Mouse (Mus musculus) left cerebral cortex, adult 2 months (tissue): Measurements from ENCODE around the gene Cd207. TPM values are rescaled to one million over a fixed set of nuclear protein-coding genes. Genes with fewer than 3 reads are reported as not detected.

Experiments used
- DNase-seq, 2 experiments: peaks; one replicate each; pipeline ENCODE4 v3.0.0; 2021 to 2022; ENCODE audit warnings: low spot score in 2 of 2, mixed read lengths in 1 of 2; ENCODE audit errors: extremely low spot score in 1 of 2
- H3K27ac ChIP-seq: fragments of 200-600 bp; 2 replicates; pipeline ENCODE4 v1.8.1; 2022
- H3K4me3 ChIP-seq: fragments of 200-600 bp; 2 replicates; pipeline ENCODE4 v1.8.1; 2022
- CTCF ChIP-seq: fragments of 200-600 bp; IDR thresholded peaks from 2 replicates; pipeline ENCODE4 v1.8.1; 2022; ENCODE audit warnings: antibody characterized with exemption, mild to moderate bottlenecking, moderate library complexity
- intact Hi-C: fragments of 180-260 bp; cut with DNase I; formaldehyde crosslinking; loops from one replicate; pipeline ENCODE4 v1.15.1; 2025
- total RNA-seq, 2 experiments: library from RNA; stranded (reverse); gene quantifications; 2 replicates each; pipeline ENCODE4 v1.2.3; 2021

The Cd207 gene
- total RNA-seq, 2 experiments from 2014 or later: not detected

DNA sequence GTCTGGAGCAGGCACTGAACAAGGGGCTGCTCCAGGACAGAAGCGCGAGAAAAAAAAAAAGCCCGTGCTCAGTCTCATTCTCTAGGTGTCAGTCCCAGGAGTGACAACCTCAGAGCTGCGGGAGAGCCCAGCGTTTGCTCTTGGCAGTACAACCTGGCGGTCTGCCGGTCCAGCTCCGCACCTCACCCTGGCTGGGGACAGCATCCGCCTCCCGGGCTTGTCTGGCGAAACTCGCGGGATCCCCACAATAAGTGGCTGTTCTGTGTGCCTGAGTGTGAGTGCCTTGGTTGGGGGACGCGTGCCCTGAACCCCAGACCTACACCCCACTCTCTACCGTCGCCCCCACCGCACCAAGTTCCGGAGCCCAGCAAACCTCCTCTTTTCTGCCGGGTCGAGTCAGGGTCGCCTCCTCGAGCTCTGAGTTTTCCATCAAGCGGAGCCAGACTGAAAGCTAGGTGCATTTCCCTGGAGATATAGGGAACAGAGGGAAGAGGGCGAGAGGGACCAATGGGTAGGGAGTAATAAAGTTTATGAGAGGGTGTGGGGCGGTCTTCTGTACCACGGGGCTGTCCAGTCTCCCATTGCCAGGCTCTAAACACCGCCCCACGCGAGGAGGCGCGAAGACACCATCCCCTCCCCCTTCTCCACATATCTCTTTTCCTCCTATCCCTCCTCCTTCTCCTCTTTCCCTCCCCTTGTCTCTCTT, 32.9 kb upstream of the Cd207 start:
- TF ChIP-seq CTCF: no peak
- no peak overlapping the region for H3K4me3 ChIP-seq
- DNase-seq: no peak
- intact Hi-C loops: loop anchor here (10.0 kb wide), 1 partner anchor 636 kb away; the partner anchor contains the start of genes Pcgf1 and Tlx2
- H3K27ac ChIP-seq: no peak overlapping the region

- no peak for DNase-seq
- TF ChIP-seq CTCF: no peak
- H3K4me3 ChIP-seq: no peak overlapping the region
- H3K27ac ChIP-seq: no peak overlapping the region
- intact Hi-C loops: loop anchor here (1.0 kb wide), 1 partner anchor 16 kb away; no protein-coding TSS in a partner anchor
These were observed 30.3 kb upstream of the Cd207 start for GRCm38 (mm10) chr6:83707738-83708510.

DNA sequence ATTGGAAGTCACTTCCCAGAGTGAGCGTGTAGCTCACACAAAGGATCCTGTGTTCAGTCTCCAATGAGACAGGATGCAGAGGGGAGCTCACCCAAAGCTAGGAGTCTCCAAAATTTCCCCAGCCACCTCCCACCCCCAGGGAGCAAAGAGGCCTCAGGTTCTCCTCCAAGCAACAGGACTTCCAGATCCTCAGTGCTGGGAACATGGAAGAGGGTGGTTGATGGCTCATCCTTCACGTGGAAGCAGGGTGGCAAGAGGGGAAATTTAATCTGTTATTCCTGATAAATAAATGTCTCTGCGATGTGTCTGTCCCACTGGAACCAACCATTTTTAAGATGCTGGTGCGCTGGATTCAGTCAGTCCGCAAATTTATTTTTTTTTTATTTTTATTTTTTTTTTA, 27.0 kb upstream of the Cd207 start:
- no peak overlapping the region for H3K27ac ChIP-seq
- no peak for DNase-seq
- H3K4me3 ChIP-seq: no peak overlapping the region
- intact Hi-C loops: no loop called here
- no peak for TF ChIP-seq CTCF

- intact Hi-C loops: no loop called here
- no peak overlapping the region for H3K27ac ChIP-seq
- H3K4me3 ChIP-seq: no peak overlapping the region
- no peak for DNase-seq
- no peak for TF ChIP-seq CTCF
These were observed 26.6 kb upstream of the Cd207 start for GRCm38 (mm10) chr6:83704294-83704693.

- Histone ChIP-seq H3K27ac (no peak overlapping the region), H3K4me3 (no peak overlapping the region)
- intact Hi-C loops: no loop called here
- no peak for TF ChIP-seq CTCF
- DNase-seq: no peak
These were observed 26.0 kb upstream of the Cd207 start for GRCm38 (mm10) chr6:83703722-83704078.

GRCm38 (mm10) chr6:83703000-83703721, 25.5 kb upstream of the Cd207 start:
- TF ChIP-seq CTCF: no peak
- no peak overlapping the region for H3K4me3 ChIP-seq
- DNase-seq: no peak

GRCm38 (mm10) chr6:83702146-83702999, 24.7 kb upstream of the Cd207 start:
- TF ChIP-seq CTCF: no peak
- no peak for DNase-seq
- intact Hi-C loops: no loop called here
- Histone ChIP-seq H3K4me3 (no peak overlapping the region), H3K27ac (no peak overlapping the region)

More at GRCm38 (mm10) chr6:83703000-83703721, 25.5 kb upstream of the Cd207 start:
- intact Hi-C loops: no loop called here
- H3K27ac ChIP-seq: no peak overlapping the region

- Histone ChIP-seq H3K27ac (no peak overlapping the region), H3K4me3 (no peak overlapping the region)
- TF ChIP-seq CTCF: no peak
- intact Hi-C loops: no loop called here
- no peak for DNase-seq
These were observed 23.3 kb upstream of the Cd207 start for GRCm38 (mm10) chr6:83701001-83701400.

DNA sequence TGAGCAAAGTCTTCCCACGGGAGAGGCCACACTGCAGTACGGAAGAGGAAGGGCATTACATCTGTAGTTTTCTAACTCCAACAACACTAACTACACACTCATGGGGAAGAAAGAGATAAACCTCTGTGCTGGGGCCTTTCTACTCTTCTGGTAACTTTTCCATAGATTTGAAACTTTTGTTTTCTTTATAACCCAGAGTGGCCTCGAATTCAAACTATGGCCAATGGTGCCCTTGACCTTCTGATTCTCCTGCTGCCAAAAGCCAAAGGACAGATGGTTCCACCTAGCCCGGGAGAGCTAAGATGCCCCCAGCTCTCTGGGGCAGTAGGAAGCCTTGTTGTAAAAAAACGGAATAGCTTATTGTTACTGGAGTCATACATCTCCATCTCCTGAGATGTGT, 22.3 kb upstream of the Cd207 start:
- Histone ChIP-seq H3K4me3 (no peak overlapping the region), H3K27ac (no peak overlapping the region)
- no peak for TF ChIP-seq CTCF
- DNase-seq: no peak
- intact Hi-C loops: loop anchor here (1.0 kb wide), 1 partner anchor 14 kb away; no protein-coding TSS in a partner anchor

DNA sequence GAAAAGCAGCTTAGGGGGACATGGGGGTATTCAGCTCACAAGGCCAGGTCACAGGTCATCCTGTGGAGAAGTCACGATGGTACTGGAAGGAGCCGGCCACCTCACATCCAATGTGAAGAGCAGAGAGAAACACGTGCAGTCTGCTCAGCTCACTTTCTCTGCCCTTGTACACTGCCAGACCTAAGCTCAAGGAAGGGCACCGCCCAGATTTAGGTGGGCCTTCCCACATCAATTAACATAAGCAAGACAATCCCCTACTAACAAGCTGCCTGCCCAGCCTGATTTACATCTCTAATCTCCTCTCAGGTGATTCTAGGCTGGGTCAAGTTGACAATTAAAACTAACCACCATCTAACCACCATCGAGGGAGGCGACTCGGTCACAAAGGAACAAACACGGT, 20.3 kb upstream of the Cd207 start:
- H3K4me3 ChIP-seq: no peak overlapping the region
- intact Hi-C loops: no loop called here
- no peak overlapping the region for H3K27ac ChIP-seq
- no peak for DNase-seq
- TF ChIP-seq CTCF: no peak

GRCm38 (mm10) chr6:83696684-83697083, 19.0 kb upstream of the Cd207 start:
- intact Hi-C loops: no loop called here
- H3K27ac ChIP-seq: no peak overlapping the region

More at GRCm38 (mm10) chr6:83696684-83697083, 19.0 kb upstream of the Cd207 start:
- DNase-seq: no peak
- H3K4me3 ChIP-seq: no peak overlapping the region
- no peak for TF ChIP-seq CTCF
